In genomic region chr19:7273486-7273885, GRCm38 (mm10) we compare ENCODE assay signal across 10 mouse cellular contexts. TPM values are rescaled to one million over a fixed set of nuclear protein-coding genes. Genes with fewer than 3 reads are reported as not detected.
A peak's percentile ranks its signal among the peaks of the same experiment; 100 is the strongest.
DNase-seq lines count a peak whose midpoint lies in the region; ATAC-seq and TF ChIP-seq lines count a peak whose summit lies in the region.
"Had no signal": no experiment of that assay in that cellular context is flagged by ENCODE, and none has a peak within 500 bp of the region (broad histone marks: within the 10 kb centered on the region; RNA-seq: fewer than 3 reads in every experiment).

No protein-coding gene starts in this region.

- no peaks in the 10 kb centered on the region for H3K36me3 ChIP-seq in heart, adult 2 months (ENCODE audit: control insufficient read depth, insufficient read depth, low read length)
- peaks cover 45% of the 10 kb centered on the region for H3K36me3 ChIP-seq in heart, embryonic 11.5 days (ENCODE audit: control insufficient read depth, insufficient read depth, low read length)
- H3K36me3 ChIP-seq in midbrain, embryonic 13.5 days = peaks cover 81% of the 10 kb centered on the region
- H3K36me3 ChIP-seq in midbrain, embryonic 15.5 days (replicated peaks) = peaks cover 26% of the 10 kb centered on the region

- H3K9me3 ChIP-seq in heart, embryonic 11.5 days (replicated peaks; ENCODE audit: control insufficient read depth, low read length) = no peaks in the 10 kb centered on the region
- H3K9me3 ChIP-seq in midbrain, embryonic 13.5 days = no peaks in the 10 kb centered on the region
- H3K9me3 ChIP-seq in midbrain, embryonic 15.5 days = no peaks in the 10 kb centered on the region

- no peak for TF ChIP-seq EP300 in heart, adult 2 months (IDR thresholded peaks at IDR 0.05; ENCODE audit: insufficient read depth, low read depth, low read length)

- no peak overlapping the region for H3K9ac ChIP-seq in heart, adult 2 months (ENCODE audit: low read depth, low read length)
- H3K9ac ChIP-seq in heart, embryonic 11.5 days (ENCODE audit: low read depth, low read length) = no peak overlapping the region
- H3K9ac ChIP-seq in midbrain, embryonic 13.5 days (replicated peaks) = no peak overlapping the region
- no peak overlapping the region for H3K9ac ChIP-seq in midbrain, embryonic 15.5 days

- H3K4me1 ChIP-seq in heart, adult 2 months (ENCODE audit: control insufficient read depth, insufficient read depth, low read length) = peaks cover 8% of the 10 kb centered on the region
- H3K4me1 ChIP-seq in heart, embryonic 11.5 days (ENCODE audit: control insufficient read depth, insufficient read depth, low read length) = peaks cover 24% of the 10 kb centered on the region
- H3K4me1 ChIP-seq in midbrain, embryonic 13.5 days (replicated peaks) = peaks cover 85% of the 10 kb centered on the region
- H3K4me1 ChIP-seq in midbrain, embryonic 15.5 days = peaks cover 60% of the 10 kb centered on the region
- H3K4me1 ChIP-seq in cortical plate, adult 2 months (ENCODE audit: control insufficient read depth, insufficient read depth, low read length) = peaks cover 2% of the 10 kb centered on the region; the same call in 1 of the 2 replicates

- no peaks in the 10 kb centered on the region for H3K79me2 ChIP-seq in heart, adult 2 months (replicated peaks; ENCODE audit: control insufficient read depth, insufficient read depth, low read length)

- ATAC-seq in heart, embryonic 11.5 days (replicated peaks; ENCODE audit: insufficient number of reproducible peaks, low FRiP score, low TSS enrichment) = no peak
- no peak for ATAC-seq in midbrain, embryonic 13.5 days
- no peak for ATAC-seq in midbrain, embryonic 15.5 days (replicated peaks)

- H3K27ac ChIP-seq in heart, adult 2 months = no peak overlapping the region
- no peak overlapping the region for H3K27ac ChIP-seq in heart, embryonic 11.5 days (ENCODE audit: low read depth, low read length)
- 0 out of 2 replicates have a peak overlapping the region, but pooled peaks have one; percentile 86 for H3K27ac ChIP-seq in midbrain, embryonic 13.5 days
- H3K27ac ChIP-seq in midbrain, embryonic 15.5 days = no peak overlapping the region
- H3K27ac ChIP-seq in cortical plate, adult 2 months (ENCODE audit: insufficient read depth, low read length) = no peak overlapping the region

- TF ChIP-seq POLR2A in heart, adult 2 months (IDR thresholded peaks at IDR 0.05; ENCODE audit: insufficient read depth, low read depth, low read length) = no peak
- TF ChIP-seq POLR2A in cortical plate, adult 2 months (IDR thresholded peaks at IDR 0.05; ENCODE audit: extremely low read depth, insufficient read depth, low read length) = no peak

- intact Hi-C loops in heart, adult 2 months (cut with DNase I) = no loop called here
- intact Hi-C loops in gastrocnemius, postnatal 36 days (cut with DNase I) = no loop called here

- peak; percentile 43 for TF ChIP-seq CTCF in heart, adult 2 months (IDR thresholded peaks at IDR 0.05)
- 0 out of 2 replicates have a peak, but pooled peaks have one; percentile 21 for TF ChIP-seq CTCF in cortical plate, adult 2 months (IDR thresholded peaks at IDR 0.05; ENCODE audit: extremely low read depth, insufficient read depth, low read length)

- H3K4me3 ChIP-seq in heart, adult 2 months = no peak overlapping the region
- no peak overlapping the region for H3K4me3 ChIP-seq in heart, embryonic 11.5 days (ENCODE audit: low read depth, low read length)
- no peak overlapping the region for H3K4me3 ChIP-seq in midbrain, embryonic 13.5 days (replicated peaks)
- H3K4me3 ChIP-seq in midbrain, embryonic 15.5 days = no peak overlapping the region
- H3K4me3 ChIP-seq in cortical plate, adult 2 months (ENCODE audit: insufficient read depth, low read length) = no peak overlapping the region

- no peaks in the 10 kb centered on the region for H3K27me3 ChIP-seq in heart, adult 2 months (ENCODE audit: control insufficient read depth, insufficient read depth, low read length)
- H3K27me3 ChIP-seq in heart, embryonic 11.5 days (ENCODE audit: control insufficient read depth, insufficient read depth, low read length) = no peaks in the 10 kb centered on the region
- H3K27me3 ChIP-seq in midbrain, embryonic 13.5 days = no peaks in the 10 kb centered on the region
- no peaks in the 10 kb centered on the region for H3K27me3 ChIP-seq in midbrain, embryonic 15.5 days (replicated peaks)

- H3K4me2 ChIP-seq in heart, embryonic 11.5 days = no peak overlapping the region
- H3K4me2 ChIP-seq in midbrain, embryonic 13.5 days (replicated peaks) = no peak overlapping the region
- H3K4me2 ChIP-seq in midbrain, embryonic 15.5 days = no peak overlapping the region

- no peak for DNase-seq in heart, adult 2 months
- DNase-seq in urinary bladder, adult 2 months (ENCODE audit: low spot score) = no peak
- DNase-seq in gastrocnemius, postnatal 36 days = no peak
- no peak for DNase-seq in thymus, postnatal 25 days
- DNase-seq: adrenal gland, postnatal 10 days; heart, postnatal 14 days had no signal

- whole genome bisulfite sequencing in heart, adult 2 months = 92% methylated on average over 4 of the region's 4 CpGs
- 94% methylated on average over 4 of the region's 4 CpGs for WGBS in heart, embryonic 11.5 days (ENCODE audit: insufficient replicate concordance)
- WGBS in midbrain, embryonic 13.5 days = 91% methylated on average over 4 of the region's 4 CpGs
- WGBS in midbrain, embryonic 15.5 days = 89% methylated on average over 4 of the region's 4 CpGs

RNA-seq across cellular contexts. Expression of gene Rcor2, which starts 6.4 kb away (rescaled TPM):
- 1 to 10 TPM; 5.7 to 7.6 TPM for total RNA-seq in heart, adult 2 months (2021)
- 11.6 and 12.7 TPM in 2 replicates for polyA plus RNA-seq in heart, adult 2 months (2012; rRNA removed)
- polyA plus RNA-seq in heart, embryonic 11.5 days (2014; fragmentation: Nextera tagmentation; extraction: Ambion mirVana) = 8.4 and 9.5 TPM in 2 replicates
- 41.1 and 52.8 TPM in 2 replicates for polyA plus RNA-seq in midbrain, embryonic 13.5 days (2015; fragmentation: Nextera tagmentation; extraction: Ambion mirVana)
- 25.3 and 30.4 TPM in 2 replicates for polyA plus RNA-seq in midbrain, embryonic 15.5 days (2015; fragmentation: Nextera tagmentation; extraction: Ambion mirVana)
- polyA plus RNA-seq in cortical plate, adult 2 months (2012; rRNA removed) = 18.9 and 21.8 TPM in 2 replicates
- 10.2 and 10.4 TPM in 2 replicates for polyA plus RNA-seq in urinary bladder, adult 2 months (2012; rRNA removed)
- 1 to 10 TPM; 1.8 to 2.1 TPM for total RNA-seq in gastrocnemius, postnatal 36 days (2021)

RNA-seq across cellular contexts. Expression of gene Naa40, which starts 32.5 kb away (rescaled TPM):
- total RNA-seq in heart, adult 2 months (2021) = 10 to 100 TPM; 14.9 to 16.4 TPM
- polyA plus RNA-seq in heart, adult 2 months (2012; rRNA removed) = 23.8 and 31.8 TPM in 2 replicates
- polyA plus RNA-seq in heart, embryonic 11.5 days (2014; fragmentation: Nextera tagmentation; extraction: Ambion mirVana) = 62.1 and 68.6 TPM in 2 replicates
- 73.7 and 74.6 TPM in 2 replicates for polyA plus RNA-seq in midbrain, embryonic 13.5 days (2015; fragmentation: Nextera tagmentation; extraction: Ambion mirVana)
- polyA plus RNA-seq in midbrain, embryonic 15.5 days (2015; fragmentation: Nextera tagmentation; extraction: Ambion mirVana) = 70.1 and 75.1 TPM in 2 replicates
- 62.4 and 64.7 TPM in 2 replicates for polyA plus RNA-seq in cortical plate, adult 2 months (2012; rRNA removed)
- 25.7 and 27.6 TPM in 2 replicates for polyA plus RNA-seq in urinary bladder, adult 2 months (2012; rRNA removed)
- total RNA-seq in gastrocnemius, postnatal 36 days (2021) = 10 to 100 TPM in 1 of 2 experiments, 1 to 10 TPM in 1; 7.8 to 11.3 TPM

RNA-seq across cellular contexts. Expression of gene Cox8a, which starts 56.1 kb away (rescaled TPM):
- total RNA-seq in heart, adult 2 months (2021) = 100 to 1,000 TPM; 384 to 424 TPM
- polyA plus RNA-seq in heart, adult 2 months (2012; rRNA removed) = 589 and 775 TPM in 2 replicates
- 1,752 and 1,771 TPM in 2 replicates for polyA plus RNA-seq in heart, embryonic 11.5 days (2014; fragmentation: Nextera tagmentation; extraction: Ambion mirVana)
- polyA plus RNA-seq in midbrain, embryonic 13.5 days (2015; fragmentation: Nextera tagmentation; extraction: Ambion mirVana) = 750 and 771 TPM in 2 replicates
- polyA plus RNA-seq in midbrain, embryonic 15.5 days (2015; fragmentation: Nextera tagmentation; extraction: Ambion mirVana) = 837 and 848 TPM in 2 replicates
- polyA plus RNA-seq in cortical plate, adult 2 months (2012; rRNA removed) = 1,448 and 1,495 TPM in 2 replicates
- polyA plus RNA-seq in urinary bladder, adult 2 months (2012; rRNA removed) = 508 and 528 TPM in 2 replicates
- total RNA-seq in gastrocnemius, postnatal 36 days (2021) = 10 to 100 TPM; 80.2 to 87.0 TPM
